Mouse (Mus musculus) thymus, adult 18-20 months (tissue): ENCODE measurements around the gene Lactb.
A peak's percentile ranks its signal among the peaks of the same experiment; 100 is the strongest.

ENCODE experiments used
- DNase-seq, 2 experiments: peaks; one replicate each; pipeline ENCODE4 v3.0.0; 2022; ENCODE audit warnings: mixed read lengths in 2 of 2

Gene Lactb

GRCm38 (mm10) chr9:66975239-66975645 lies at the start of gene Lactb:
Gene Lactb (minus strand): TSS chr9:66975484.
- DNase-seq: peak; percentile 90 to 91

- no peak for DNase-seq
These were observed 48.1 kb upstream of the Lactb start for GRCm38 (mm10) chr9:67023371-67023770.

DNA sequence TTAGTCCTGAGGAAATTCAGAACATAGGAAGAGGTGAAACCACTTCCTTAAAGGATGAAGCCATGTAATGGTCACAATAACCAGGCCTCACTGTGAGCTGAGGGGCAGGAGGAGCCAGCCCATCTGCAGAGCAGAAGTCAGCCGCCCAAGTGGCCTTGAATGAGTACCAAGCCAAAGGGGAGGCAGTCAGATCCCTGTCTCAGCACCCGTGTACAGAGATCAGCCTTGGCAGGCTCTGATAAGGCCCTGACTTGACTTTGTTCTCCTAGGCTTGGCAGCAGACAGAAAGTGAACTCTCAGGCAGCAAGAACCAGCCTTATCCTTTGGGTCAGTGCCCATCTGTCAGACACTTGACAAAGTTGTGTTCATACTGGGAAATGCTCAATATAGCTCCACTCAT lies 44.8 kb upstream of the Lactb start:
- DNase-seq: no peak

DNA sequence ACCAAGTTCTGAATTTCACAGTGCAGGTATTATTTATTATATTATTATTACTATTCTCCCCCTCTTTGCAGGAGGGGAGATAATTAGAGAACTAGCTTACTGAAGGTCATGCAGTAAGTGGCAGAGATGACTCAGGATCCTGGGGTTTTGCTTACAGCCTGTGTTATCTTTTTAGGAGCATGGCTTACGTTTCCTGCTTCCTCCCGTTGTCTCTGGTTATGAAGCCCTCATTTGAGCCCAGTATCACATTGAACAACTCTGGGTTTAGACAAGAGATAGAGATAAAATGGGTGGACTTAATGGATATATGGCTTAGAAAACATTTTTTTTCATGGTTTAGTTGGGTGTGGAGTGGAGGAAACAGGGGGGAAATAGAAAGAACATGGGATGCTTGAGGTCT lies 38.2 kb upstream of the Lactb start:
- no peak for DNase-seq

DNA sequence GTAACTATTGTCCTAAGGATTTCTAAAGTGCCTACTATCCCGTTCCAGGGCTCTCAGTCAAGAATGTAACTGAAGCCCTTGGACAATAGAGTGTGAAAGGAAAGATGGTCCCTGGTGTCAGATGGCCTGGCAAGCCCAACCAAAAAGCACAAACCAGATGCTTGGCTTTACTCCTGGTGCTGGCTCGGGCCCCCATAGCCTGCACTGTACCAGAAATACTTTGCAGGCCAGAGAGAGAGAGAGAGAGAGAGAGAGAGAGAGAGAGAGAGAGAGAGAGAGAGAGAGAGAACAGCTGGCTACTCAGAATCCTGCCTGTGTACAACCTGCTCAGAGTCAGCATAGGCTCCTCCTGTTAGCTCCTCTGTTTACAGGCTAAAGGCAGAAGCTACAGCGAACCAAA lies 37.2 kb upstream of the Lactb start:
- no peak for DNase-seq

DNA sequence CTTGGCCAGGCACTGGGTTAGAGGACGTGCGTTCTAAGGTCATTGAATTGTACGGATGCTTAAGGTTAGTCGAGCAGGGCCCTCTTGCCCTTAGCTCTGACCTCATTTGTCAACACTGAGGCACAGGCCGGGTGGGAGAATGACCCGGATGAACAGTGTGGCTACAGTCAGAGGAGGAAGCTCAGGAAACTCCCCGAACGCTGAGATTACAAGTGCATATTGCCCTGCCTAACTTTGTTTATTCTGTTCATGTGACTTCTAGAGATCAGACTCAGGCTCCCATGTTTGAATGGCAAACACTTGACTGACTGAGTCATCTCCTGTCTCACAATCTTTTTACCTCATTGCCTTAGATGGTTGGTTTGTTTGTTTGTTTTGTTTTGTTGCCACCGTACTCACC lies 36.2 kb upstream of the Lactb start:
- DNase-seq: no peak

DNA sequence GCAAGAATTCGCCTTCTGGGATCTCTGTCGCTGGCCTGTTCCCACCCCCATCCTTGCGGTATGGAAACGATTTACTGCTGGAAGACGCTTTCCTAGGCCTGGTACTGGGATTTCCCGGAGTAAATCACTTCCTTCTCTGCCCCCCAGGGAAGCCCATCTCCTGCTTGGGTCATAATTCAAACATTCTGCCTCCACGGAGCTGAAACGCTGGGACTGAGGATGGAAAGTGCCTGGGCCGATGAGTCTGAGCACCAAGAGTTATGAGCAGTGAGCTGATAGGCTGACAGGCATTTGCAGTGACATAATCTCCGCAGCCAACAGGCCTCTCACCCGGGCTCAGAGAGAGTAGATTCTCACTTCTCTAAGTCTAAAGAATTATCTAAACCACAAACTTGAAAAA lies 33.5 kb upstream of the Lactb start:
- DNase-seq: no peak

- DNase-seq: no peak
These were observed 31.1 kb upstream of the Lactb start for GRCm38 (mm10) chr9:67006376-67006775.

GRCm38 (mm10) chr9:67005161-67005742 lies 30.0 kb upstream of the Lactb start:
- DNase-seq: no peak

GRCm38 (mm10) chr9:67003656-67004055 lies 28.4 kb upstream of the Lactb start:
- no peak for DNase-seq

DNA sequence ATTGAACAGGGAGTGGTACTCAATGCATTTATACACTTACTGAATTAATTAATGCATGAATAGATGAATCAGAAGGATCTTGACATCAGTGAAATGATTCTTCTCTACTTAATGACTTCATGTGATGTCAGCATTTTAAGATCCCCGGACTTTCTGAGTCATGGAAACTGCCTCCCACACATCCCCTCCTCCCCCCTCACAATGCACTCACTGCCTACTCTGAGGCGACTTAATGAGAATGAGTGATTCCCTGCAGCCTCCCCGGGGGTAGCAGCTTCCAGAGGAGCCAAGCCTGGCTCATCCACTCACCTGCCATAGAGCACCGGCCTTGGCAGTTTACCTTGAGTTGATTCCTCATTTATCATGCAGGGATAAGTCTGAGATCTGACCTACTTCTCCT lies 27.9 kb upstream of the Lactb start:
- DNase-seq: no peak

- no peak for DNase-seq
These were observed 26.2 kb upstream of the Lactb start for GRCm38 (mm10) chr9:67001506-67001905.

GRCm38 (mm10) chr9:67001050-67001449 lies 25.8 kb upstream of the Lactb start:
- peak; percentile 25 to 32 for DNase-seq

DNA sequence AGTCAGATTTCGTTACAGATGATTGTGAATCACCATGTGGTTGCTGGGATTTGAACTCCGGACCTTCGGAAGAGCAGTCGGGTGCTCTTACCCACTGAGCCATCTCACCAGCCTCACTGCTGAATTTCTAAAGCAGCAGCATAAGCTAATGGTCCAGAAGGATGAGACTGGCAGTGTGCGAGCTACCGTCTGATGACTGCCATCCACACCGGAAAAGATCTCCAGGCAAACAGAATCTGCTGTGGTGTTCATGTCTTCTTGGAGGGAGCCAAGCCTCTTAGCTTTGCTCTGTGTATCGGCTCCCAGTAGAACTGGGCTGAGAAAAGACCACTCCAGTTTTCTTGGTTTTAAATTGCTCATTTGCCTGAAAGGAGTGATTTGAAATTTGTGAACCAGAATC lies 24.4 kb upstream of the Lactb start:
- no peak for DNase-seq

- DNase-seq: no peak
These were observed 16.6 kb upstream of the Lactb start for GRCm38 (mm10) chr9:66991750-66992410.

GRCm38 (mm10) chr9:66991021-66991749 lies 15.9 kb upstream of the Lactb start:
- no peak for DNase-seq

DNA sequence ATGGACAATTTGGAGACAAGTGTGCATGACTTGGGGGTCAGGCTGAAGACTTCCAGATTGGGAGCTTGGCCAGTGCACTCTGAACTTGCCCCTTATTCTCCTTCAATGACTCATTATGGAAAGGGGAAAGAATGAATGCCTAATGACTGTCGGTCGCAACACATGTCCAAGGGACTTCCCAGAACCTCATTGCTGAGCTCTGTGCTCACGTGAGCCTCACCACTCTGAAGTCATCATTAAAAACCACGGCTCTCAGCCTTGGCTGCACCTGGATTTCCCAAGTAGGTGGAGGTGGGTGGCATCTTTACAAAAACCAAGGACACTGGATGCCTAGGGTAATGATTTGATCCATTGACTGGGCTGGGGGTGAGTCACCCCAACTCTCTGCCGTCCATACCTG lies 14.8 kb upstream of the Lactb start:
- no peak for DNase-seq

DNA sequence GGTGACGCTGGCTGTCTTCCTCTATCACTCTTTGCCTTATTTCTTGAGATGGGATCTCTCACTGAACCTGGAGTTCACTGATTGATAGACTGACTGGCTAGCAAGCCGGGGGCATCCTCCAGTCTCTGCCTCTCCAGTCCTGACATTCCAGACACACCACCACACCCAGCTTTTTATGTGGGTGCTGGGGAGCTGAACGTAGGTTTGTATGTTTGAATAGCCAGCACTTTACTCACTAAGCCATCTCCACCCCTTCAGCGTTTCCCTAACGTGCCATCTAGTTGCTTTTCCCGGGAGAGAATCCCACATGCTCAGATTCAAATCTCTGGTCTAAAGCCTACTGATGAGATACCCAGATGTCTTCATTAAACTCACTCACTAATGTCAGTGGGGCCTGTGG lies 14.3 kb upstream of the Lactb start:
- DNase-seq: no peak

DNA sequence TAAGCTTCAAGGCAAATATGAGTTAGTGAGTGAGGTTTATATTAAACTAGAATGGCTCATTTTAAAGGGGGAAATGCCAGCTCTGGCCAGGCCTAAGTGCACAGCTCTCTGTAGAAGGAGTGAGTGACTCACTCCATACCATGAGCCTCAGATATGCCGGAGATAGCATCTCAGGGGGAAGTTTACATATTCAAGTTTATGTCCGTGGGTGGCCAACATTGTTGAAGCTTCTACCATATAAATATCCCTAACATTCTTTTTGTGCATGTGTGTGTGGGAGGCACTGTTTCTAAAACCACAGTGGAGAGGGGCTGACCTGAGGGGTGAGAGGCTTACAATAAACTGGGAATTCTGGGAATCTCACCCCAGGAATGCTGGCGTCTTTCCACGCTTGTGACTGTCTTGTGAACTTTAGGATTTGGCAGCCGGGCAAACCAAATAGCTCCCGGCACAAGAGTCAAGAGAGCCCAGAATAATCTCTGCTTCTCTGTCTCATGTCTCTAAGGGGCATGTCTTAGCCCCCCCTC lies 13.7 kb upstream of the Lactb start:
- no peak for DNase-seq

DNA sequence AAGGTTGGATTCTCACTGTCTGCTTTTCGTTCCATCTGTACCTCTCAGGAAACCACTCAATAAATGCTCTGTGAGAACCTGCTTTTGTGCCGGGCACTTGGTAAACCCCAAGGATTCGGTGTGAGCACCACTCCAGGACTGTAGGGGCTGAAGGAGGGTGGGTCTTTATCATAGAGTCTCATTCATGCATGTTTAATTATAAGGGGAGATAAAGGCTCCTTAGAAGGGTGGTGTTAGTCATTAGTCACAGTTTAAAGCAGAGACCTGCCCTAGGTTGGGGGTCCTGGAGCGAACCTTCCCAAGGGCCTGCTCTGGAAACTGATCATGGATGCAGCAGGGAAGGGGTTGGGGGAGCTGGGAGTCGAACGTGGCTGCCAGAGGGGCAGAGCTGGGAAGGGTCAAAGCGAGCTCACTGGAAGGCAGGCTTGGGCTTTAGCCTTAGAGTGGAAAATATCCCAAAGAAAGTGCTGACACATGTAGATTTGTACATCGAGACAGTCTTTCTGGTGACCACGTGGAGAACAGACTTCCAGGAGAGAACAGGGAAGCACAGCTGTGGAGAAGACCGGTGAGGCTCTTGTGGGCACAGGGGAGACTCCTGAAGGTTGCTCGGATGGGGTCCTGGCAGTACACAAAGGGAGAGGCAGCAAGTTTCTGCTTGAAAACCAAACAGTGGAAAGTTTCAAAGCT lies 13.1 kb upstream of the Lactb start:
- no peak for DNase-seq

- DNase-seq: peak; percentile 15 to 25
These were observed 10.1 kb upstream of the Lactb start for GRCm38 (mm10) chr9:66985377-66985776.

DNA sequence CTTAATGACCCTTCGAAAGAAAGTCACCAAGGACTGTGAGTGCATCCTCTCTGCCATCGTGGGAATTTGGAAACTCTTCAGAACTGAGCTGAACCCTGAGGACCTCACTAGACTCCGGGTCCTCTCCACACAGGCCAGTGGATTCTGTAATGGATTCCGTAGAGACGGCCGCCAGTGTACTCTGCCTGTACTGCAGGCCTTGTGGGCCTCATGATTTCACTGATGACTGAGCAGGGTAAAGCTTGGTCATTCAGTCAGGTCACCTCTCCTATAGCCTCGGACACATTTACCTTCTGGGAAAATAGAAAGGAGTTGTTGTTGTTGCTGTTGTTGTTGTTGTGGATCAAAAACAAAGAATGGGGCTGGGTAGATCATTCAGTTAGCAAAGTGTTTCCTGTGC lies 6.8 kb upstream of the Lactb start:
- DNase-seq: no peak

- peak; percentile 28 to 41 for DNase-seq
These were observed 5.2 kb upstream of the Lactb start for GRCm38 (mm10) chr9:66980458-66980857.
